Mouse (Mus musculus) G1E (cell line): Measurements from ENCODE around the gene Sec14l2.

Source experiments
- CTCF ChIP-seq: IDR thresholded peaks from 2 replicates; pipeline ENCODE4 v1.5.1; 2012; ENCODE audit warnings: low read depth, low read length, inconsistent platforms, mixed read lengths
- POLR2AphosphoS5 ChIP-seq: IDR thresholded peaks from 2 replicates; pipeline ENCODE4 v1.6.1; 2012; ENCODE audit warnings: low read depth, low read length, inconsistent platforms; ENCODE audit not compliant: insufficient replicate concordance

DNA sequence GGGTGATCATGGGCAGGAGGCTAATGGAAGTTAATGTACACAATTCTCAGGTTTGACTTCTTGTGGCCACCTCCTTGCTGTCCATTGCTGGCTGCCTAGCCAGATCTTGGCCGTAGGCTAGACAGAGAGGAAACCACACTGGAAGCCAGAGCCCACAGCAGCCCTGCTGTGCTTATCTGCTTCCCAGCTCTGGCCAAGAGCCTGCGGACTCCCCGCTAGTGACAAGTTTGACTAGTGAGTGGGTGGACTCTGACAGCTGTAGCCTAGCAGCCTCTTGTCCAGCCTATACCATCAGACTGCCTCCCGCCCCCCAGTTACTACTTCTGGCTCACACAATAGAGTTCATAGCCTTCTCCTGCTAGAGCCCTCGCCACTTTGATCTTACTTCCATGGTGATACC lies 3.6 kb downstream of the Sec14l2 start:
- TF ChIP-seq CTCF, result no peak
- TF ChIP-seq POLR2AphosphoS5, result no peak
